Mouse (Mus musculus) midbrain, postnatal 0 days (tissue): ENCODE results near the gene Brms1. TPM values are rescaled to one million over a fixed set of nuclear protein-coding genes. Genes with fewer than 3 reads are reported as not detected.

ENCODE experiments used
- ATAC-seq: fragments of 200-750 bp; cut with Nextera tagmentation; 2 replicates; pipeline ENCODE4 v1.8.0; 2017; ENCODE audit warnings: moderate number of reproducible peaks, mild to moderate bottlenecking, moderate TSS enrichment, moderate library complexity; ENCODE audit not compliant: low FRiP score
- DNase-seq: peaks from one replicate; pipeline ENCODE4 v3.0.0-alpha.2; 2015; ENCODE audit warnings: low spot score
- H3K27ac ChIP-seq: fragments of 300-500 bp; sonication (generic); 2 replicates; pipeline ENCODE4 v1.5.1; 2014; ENCODE audit warnings: low read depth, mild to moderate bottlenecking, low read length, mixed read lengths
- H3K27me3 ChIP-seq: fragments of 300-500 bp; sonication (generic); 2 replicates; pipeline ENCODE4 v1.6.1; 2014; ENCODE audit warnings: low read length, control low read depth, mixed read lengths; ENCODE audit not compliant: insufficient read depth
- H3K36me3 ChIP-seq: fragments of 300-500 bp; sonication (generic); 2 replicates; pipeline ENCODE4 v1.6.1; 2014; ENCODE audit warnings: low read length, control low read depth, mixed read lengths; ENCODE audit not compliant: insufficient read depth
- H3K4me1 ChIP-seq: fragments of 300-500 bp; sonication (generic); 2 replicates; pipeline ENCODE4 v1.6.1; 2014; ENCODE audit warnings: mild to moderate bottlenecking, control low read depth, antibody characterized with exemption, low read length, mixed read lengths; ENCODE audit not compliant: insufficient read depth
- H3K4me2 ChIP-seq: fragments of 300-500 bp; sonication (generic); 2 replicates; pipeline ENCODE4 v1.6.1; 2014; ENCODE audit warnings: low read depth, mild to moderate bottlenecking, low read length, mixed read lengths; ENCODE audit not compliant: poor library complexity, severe bottlenecking
- H3K4me3 ChIP-seq: fragments of 300-500 bp; sonication (generic); 2 replicates; pipeline ENCODE4 v1.5.1; 2014; ENCODE audit warnings: low read depth, mild to moderate bottlenecking, low read length, moderate library complexity
- H3K9ac ChIP-seq: fragments of 300-500 bp; sonication (generic); replicated peaks from 2 replicates; pipeline ENCODE4 v1.6.1; 2014; ENCODE audit warnings: mild to moderate bottlenecking, low read length, moderate library complexity, mixed read lengths; ENCODE audit not compliant: poor library complexity, severe bottlenecking
- H3K9me3 ChIP-seq: fragments of 300-500 bp; sonication (generic); 2 replicates; pipeline ENCODE4 v1.6.1; 2016; ENCODE audit warnings: low read length, control low read depth
- CTCF ChIP-seq: IDR thresholded peaks from 2 replicates; pipeline ENCODE4 v1.5.1; 2016; ENCODE audit warnings: antibody characterized with exemption, mild to moderate bottlenecking
- WGBS: fragments of 180-500 bp; shearing (Covaris S2); extraction: QIAGEN DNeasy Blood & Tissue Kit; methylation state at CpG from one replicate; pipeline ENCODE4 v1.1.7; 2014; 5-methylcytosine and 5-hydroxymethylcytosine counted together
- polyA plus RNA-seq: library from polyadenylated mRNA; unstranded; fragments of >200 nt; fragmentation: Nextera tagmentation; extraction: Ambion mirVana; gene quantifications from 2 replicates; pipeline ENCODE4 v1.2.1, GENCODE M21; 2015
- total RNA-seq: library from RNA; depleted of rRNA; stranded (reverse); fragments of >200 nt; gene quantifications from 2 replicates; pipeline ENCODE4 v1.2.3, GENCODE M21; 2014

The Brms1 gene
- total and polyA plus RNA-seq, 2 experiments from 2014 or later = 15.3 TPM; not detected in 1

GRCm38 (mm10) chr19:5079279-5079678, 38.1 kb downstream of the Brms1 start:
- Histone ChIP-seq H3K27me3 (peaks cover 26% of the 10 kb centered on the region), H3K27ac (no peak overlapping the region), H3K4me2 (no peak overlapping the region), H3K36me3 (peaks cover 25% of the 10 kb centered on the region), H3K9ac (no peak overlapping the region), H3K4me1 (no peaks in the 10 kb centered on the region), H3K4me3 (no peak overlapping the region), H3K9me3 (no peaks in the 10 kb centered on the region)
- no peak for DNase-seq
- ATAC-seq = no peak
- 94% methylated on average over 1 of the region's 1 CpGs for WGBS
- peak; percentile 21; the same call in 1 of the 2 replicates for TF ChIP-seq CTCF

- TF ChIP-seq CTCF = no peak
- H3K27me3 ChIP-seq = peaks cover 25% of the 10 kb centered on the region
- H3K4me3 ChIP-seq = no peak overlapping the region
- no peaks in the 10 kb centered on the region for H3K9me3 ChIP-seq
- H3K4me1 ChIP-seq = no peaks in the 10 kb centered on the region
- WGBS = 79% methylated on average over 18 of the region's 18 CpGs
- no peak overlapping the region for H3K9ac ChIP-seq
- peaks cover 25% of the 10 kb centered on the region for H3K36me3 ChIP-seq
- DNase-seq (no peak), ATAC-seq (no peak)
- H3K27ac ChIP-seq = no peak overlapping the region
- no peak overlapping the region for H3K4me2 ChIP-seq
These were observed 40.9 kb downstream of the Brms1 start for GRCm38 (mm10) chr19:5082005-5082404.

- Histone ChIP-seq H3K36me3 (peaks cover 25% of the 10 kb centered on the region), H3K4me2 (no peak overlapping the region), H3K27ac (no peak overlapping the region), H3K9me3 (no peaks in the 10 kb centered on the region), H3K4me1 (peaks cover 3% of the 10 kb centered on the region; the same call in 1 of the 2 replicates), H3K4me3 (no peak overlapping the region), H3K27me3 (peaks cover 25% of the 10 kb centered on the region), H3K9ac (no peak overlapping the region)
- TF ChIP-seq CTCF = no peak
- ATAC-seq = no peak
- WGBS = 71% methylated on average over 24 of the region's 24 CpGs
- DNase-seq = no peak
These were observed 41.4 kb downstream of the Brms1 start for GRCm38 (mm10) chr19:5082596-5082995.

- Histone ChIP-seq H3K9me3 (no peaks in the 10 kb centered on the region), H3K4me3 (peak overlapping the region; percentile 77), H3K4me1 (peaks cover 7% of the 10 kb centered on the region; the same call in 1 of the 2 replicates), H3K9ac (peak overlapping the region; percentile 91), H3K27ac (peak overlapping the region; percentile 48; the same call in 1 of the 2 replicates), H3K27me3 (peaks cover 25% of the 10 kb centered on the region), H3K4me2 (peak overlapping the region; percentile 72), H3K36me3 (peaks cover 25% of the 10 kb centered on the region)
- ATAC-seq = no peak
- WGBS = 57% methylated on average over 3 of the region's 3 CpGs
- no peak for TF ChIP-seq CTCF
- DNase-seq = no peak
These were observed 43.0 kb downstream of the Brms1 start for GRCm38 (mm10) chr19:5083961-5084833.

- H3K9me3 ChIP-seq = no peaks in the 10 kb centered on the region
- no peak for TF ChIP-seq CTCF
- peak overlapping the region; percentile 77 for H3K4me3 ChIP-seq
- DNase-seq = no peak
- no peak for ATAC-seq
- H3K9ac ChIP-seq = peak overlapping the region; percentile 91
- WGBS = 1% methylated on average over 15 of the region's 15 CpGs
- peak overlapping the region; percentile 72 for H3K4me2 ChIP-seq
- H3K4me1 ChIP-seq = peaks cover 10% of the 10 kb centered on the region
- peak overlapping the region; percentile 48; the same call in 1 of the 2 replicates for H3K27ac ChIP-seq
- H3K27me3 ChIP-seq = peaks cover 25% of the 10 kb centered on the region
- peaks cover 25% of the 10 kb centered on the region for H3K36me3 ChIP-seq
These were observed 43.6 kb downstream of the Brms1 start for GRCm38 (mm10) chr19:5084834-5085144.

- no peak for DNase-seq
- peaks cover 21% of the 10 kb centered on the region for H3K36me3 ChIP-seq
- H3K4me2 ChIP-seq = peak within 1 kb of the TSS; percentile 72
- 1% methylated on average over 52 of the region's 69 CpGs for WGBS
- peak within 1 kb of the TSS; percentile 77 for H3K4me3 ChIP-seq
- H3K27ac ChIP-seq = peak within 1 kb of the TSS; percentile 48; the same call in 1 of the 2 replicates
- H3K4me1 ChIP-seq = peaks cover 10% of the 10 kb centered on the region
- no peaks in the 10 kb centered on the region for H3K9me3 ChIP-seq
- no peak for ATAC-seq
- TF ChIP-seq CTCF = no peak
- H3K27me3 ChIP-seq = peaks cover 25% of the 10 kb centered on the region
- H3K9ac ChIP-seq = peak within 1 kb of the TSS; percentile 91
These were observed 44.1 kb downstream of the Brms1 start, which contains the start of gene Tmem151a for GRCm38 (mm10) chr19:5085145-5085863. Gene Tmem151a (minus strand): TSS chr19:5085531.
